Mouse (Mus musculus) CH12F3 (cell line): ENCODE measurements around the gene Tecr.

Source experiments
- in situ Hi-C: fragments of 300-500 bp; cut with MboI; formaldehyde crosslinking; loops from 2 replicates; pipeline ENCODE4 v1.14.3; 2020; ENCODE audit warnings: low sequenced_read_pairs

Tecr gene

DNA sequence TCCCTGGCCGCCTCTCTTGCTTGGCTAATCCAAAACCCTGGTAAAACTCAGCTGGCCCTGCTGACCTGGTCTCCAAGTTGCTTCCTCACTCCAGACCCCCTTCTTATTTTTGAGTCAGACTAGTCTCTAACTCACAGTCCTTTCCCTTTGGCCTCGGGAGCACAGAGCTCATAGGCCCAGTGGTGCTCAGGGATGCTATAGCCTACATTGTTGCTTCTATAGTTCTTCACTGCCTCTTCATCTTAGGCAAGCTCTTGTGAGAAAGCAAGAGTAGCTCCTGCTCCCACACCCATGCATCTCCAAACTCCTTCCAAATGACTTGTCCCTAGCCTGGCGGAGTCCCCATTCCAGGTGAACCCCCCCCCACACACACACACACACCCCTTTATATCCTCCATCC is 40.1 kb downstream of the Tecr start:
- in situ Hi-C loops: no loop called here

GRCm38 (mm10) chr8:83566469-83567395 is 41.0 kb downstream of the Tecr start, which contains the start of gene Ndufb7:
Ndufb7 (plus strand) TSS chr8:83566671.
- in situ Hi-C loops: no loop called here

- in situ Hi-C loops: no loop called here
Observed at GRCm38 (mm10) chr8:83565731-83566375, 41.9 kb downstream of the Tecr start.

GRCm38 (mm10) chr8:83563246-83563645 is 44.5 kb downstream of the Tecr start:
- in situ Hi-C loops: no loop called here

DNA sequence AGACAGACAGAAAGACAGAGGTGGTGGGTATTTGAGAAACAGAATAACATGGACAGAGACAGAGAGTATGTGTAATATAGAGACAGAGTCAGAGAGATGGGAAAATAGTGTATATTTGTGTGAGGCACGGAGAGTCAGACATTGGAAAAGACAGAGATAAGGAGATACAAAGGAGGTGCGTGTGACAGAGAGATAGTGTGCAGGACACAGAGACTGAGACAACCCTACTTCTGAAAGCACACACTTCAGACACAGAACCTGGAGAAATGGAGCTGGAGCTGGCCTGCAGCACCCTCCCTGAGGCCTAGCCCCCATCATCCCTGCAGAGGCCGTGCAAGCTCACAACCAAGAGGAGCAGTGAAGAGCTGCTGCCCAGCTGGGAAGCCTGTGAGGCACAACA is 45.1 kb downstream of the Tecr start:
- in situ Hi-C loops: no loop called here

- in situ Hi-C loops: no loop called here
Observed at GRCm38 (mm10) chr8:83535736-83536135, 72.0 kb downstream of the Tecr start, which contains the start of gene Olfr370. Olfr370 (plus strand) TSS chr8:83535780.

GRCm38 (mm10) chr8:83534802-83535201 is 73.0 kb downstream of the Tecr start:
- in situ Hi-C loops: no loop called here
